Mouse (Mus musculus) heart, adult 2 months (tissue): ENCODE data around the gene Ube2v1.

ENCODE experiments used
- CTCF ChIP-seq: fragments of 200-600 bp; IDR thresholded peaks from 2 replicates; pipeline ENCODE4 v1.8.1; 2022; ENCODE audit warnings: antibody characterized with exemption, mild to moderate bottlenecking, moderate library complexity
- EP300 ChIP-seq: fragments of 200-500 bp; IDR thresholded peaks from 2 replicates; pipeline ENCODE4 v1.6.1; 2011; ENCODE audit warnings: low read depth, low read length, control low read depth; ENCODE audit not compliant: insufficient read depth

DNA sequence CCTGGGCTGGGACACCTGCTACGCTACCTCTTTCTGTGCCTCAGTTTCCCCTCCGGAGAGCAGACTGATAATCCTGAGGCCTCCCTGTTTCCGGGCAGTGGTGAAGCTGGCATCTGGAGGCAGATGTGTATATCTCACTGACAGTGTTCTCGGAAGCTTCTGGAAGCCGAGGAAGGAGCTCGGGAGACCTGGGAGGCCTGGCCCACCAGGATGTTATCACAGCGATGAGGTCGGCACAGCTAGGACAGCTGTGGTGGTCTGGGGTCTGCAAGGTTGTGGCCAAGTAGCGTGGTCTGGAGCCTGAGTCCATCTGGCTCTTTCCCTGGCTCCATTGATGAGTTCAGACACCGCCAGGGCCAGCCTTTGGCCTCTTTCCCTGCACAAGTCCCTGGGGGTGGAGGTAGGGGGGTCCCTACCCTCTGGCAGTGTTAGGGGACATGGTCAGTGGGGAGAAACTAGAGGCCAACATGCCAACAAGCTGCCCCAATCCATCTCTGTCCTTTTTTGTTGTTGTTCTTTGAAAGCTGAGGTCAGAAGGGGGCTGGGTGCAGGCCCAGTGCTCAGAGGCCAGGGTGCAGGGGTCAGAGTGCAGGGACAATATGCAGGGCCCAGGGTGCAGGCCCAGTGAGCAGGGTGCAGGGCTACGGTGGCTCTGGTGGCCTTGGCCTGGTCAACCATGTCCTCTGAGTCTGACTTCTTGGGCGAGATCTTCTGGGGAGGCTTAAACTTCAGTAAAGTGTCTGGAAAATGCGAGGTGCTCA lies 67.2 kb downstream of the Ube2v1 start:
- TF ChIP-seq CTCF (no peak), EP300 (no peak)
